Mouse (Mus musculus) midbrain, embryonic 11.5 days (tissue): Measurements from ENCODE around the gene Nsun6. TPM values are rescaled to one million over a fixed set of nuclear protein-coding genes. Genes with fewer than 3 reads are reported as not detected.

Source experiments
- ATAC-seq: fragments of 200-750 bp; cut with Nextera tagmentation; 2 replicates; pipeline ENCODE4 v1.8.0; 2017; ENCODE audit warnings: moderate TSS enrichment, moderate library complexity; ENCODE audit not compliant: low FRiP score
- DNase-seq: peaks from one replicate; pipeline ENCODE4 v3.0.0; 2015; ENCODE audit warnings: low spot score; ENCODE audit errors: missing footprints
- H3K27ac ChIP-seq: fragments of 300-500 bp; sonication (generic); 2 replicates; pipeline ENCODE4 v1.5.1; 2014; ENCODE audit warnings: low read depth, low read length
- H3K27me3 ChIP-seq: fragments of 300-500 bp; sonication (generic); 2 replicates; pipeline ENCODE4 v1.6.1; 2014; ENCODE audit warnings: mild to moderate bottlenecking, low read length, moderate library complexity, mixed read lengths; ENCODE audit not compliant: control insufficient read depth, insufficient read depth
- H3K36me3 ChIP-seq: fragments of 300-500 bp; sonication (generic); 2 replicates; pipeline ENCODE4 v1.6.1; 2014; ENCODE audit warnings: mild to moderate bottlenecking, low read length, moderate library complexity, mixed read lengths; ENCODE audit not compliant: control insufficient read depth, insufficient read depth
- H3K4me1 ChIP-seq: fragments of 300-500 bp; sonication (generic); 2 replicates; pipeline ENCODE4 v1.6.1; 2014; ENCODE audit warnings: low read length; ENCODE audit not compliant: control insufficient read depth, insufficient read depth
- H3K4me2 ChIP-seq: fragments of 300-500 bp; sonication (generic); 2 replicates; pipeline ENCODE4 v1.6.1; 2014; ENCODE audit warnings: mild to moderate bottlenecking, moderate library complexity
- H3K4me3 ChIP-seq: fragments of 300-500 bp; sonication (generic); 2 replicates; pipeline ENCODE4 v1.5.1; 2014; ENCODE audit warnings: low read depth, low read length
- H3K9ac ChIP-seq: fragments of 300-500 bp; sonication (generic); 2 replicates; pipeline ENCODE4 v1.6.1; 2014; ENCODE audit warnings: low read length
- H3K9me3 ChIP-seq: fragments of 300-500 bp; sonication (generic); 2 replicates; pipeline ENCODE4 v1.6.1; 2016; ENCODE audit warnings: low read length; ENCODE audit not compliant: control insufficient read depth
- WGBS: fragments of 180-500 bp; shearing (Covaris S2); extraction: QIAGEN DNeasy Blood & Tissue Kit; methylation state at CpG from one replicate; pipeline ENCODE4 v1.1.7; 2014; 5-methylcytosine and 5-hydroxymethylcytosine counted together
- polyA plus RNA-seq: library from polyadenylated mRNA; unstranded; fragments of >200 nt; fragmentation: Nextera tagmentation; extraction: Ambion mirVana; gene quantifications from 2 replicates; pipeline ENCODE4 v1.2.1, GENCODE M21; 2014

The Nsun6 gene
- polyA plus RNA-seq, 1 experiment from 2014 or later, result 11.4 TPM

DNA sequence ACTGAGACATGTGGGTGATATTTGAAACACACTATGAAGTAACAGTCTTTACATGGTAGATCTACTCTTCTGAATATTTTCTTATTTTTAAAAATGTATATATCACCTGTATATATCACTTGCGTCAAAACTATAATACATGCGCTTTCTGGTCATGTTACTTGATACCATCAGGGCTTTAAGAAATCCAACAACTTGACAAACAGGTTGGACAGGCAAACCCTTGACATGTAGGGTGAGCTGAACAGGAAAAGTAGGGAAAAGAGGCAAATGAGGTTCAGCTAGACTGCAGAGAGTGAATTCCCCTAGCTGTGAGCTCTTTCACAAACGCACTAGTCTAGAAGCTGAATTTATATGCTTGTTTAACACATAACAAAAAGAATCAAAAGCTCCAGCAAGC is 28.1 kb downstream of the Nsun6 start:
- Histone ChIP-seq H3K4me2 (no peak overlapping the region), H3K27ac (no peak overlapping the region), H3K27me3 (no peaks in the 10 kb centered on the region), H3K36me3 (no peaks in the 10 kb centered on the region), H3K4me1 (no peaks in the 10 kb centered on the region), H3K9ac (no peak overlapping the region), H3K9me3 (no peaks in the 10 kb centered on the region), H3K4me3 (no peak overlapping the region)
- 91% methylated on average over 3 of the region's 3 CpGs for WGBS
- ATAC-seq (no peak), DNase-seq (no peak)

DNA sequence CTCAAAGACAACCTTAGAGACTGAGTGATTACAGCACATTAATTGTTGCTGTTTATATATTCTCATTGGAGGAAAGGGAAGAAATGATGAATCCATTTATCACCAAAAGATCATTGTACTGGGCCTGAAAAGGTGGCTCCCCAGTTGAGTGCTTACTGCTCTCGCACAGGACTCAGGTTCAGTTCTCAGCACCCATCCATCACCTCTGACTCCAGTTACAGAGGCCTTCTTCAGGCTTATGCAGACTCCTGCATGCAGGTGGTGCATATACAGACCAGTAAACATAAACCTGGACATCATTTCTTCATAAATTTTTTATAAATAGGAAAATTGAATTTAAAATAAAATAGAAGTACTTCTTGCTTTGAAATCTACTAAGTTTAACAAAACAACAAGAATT is 46.8 kb downstream of the Nsun6 start:
- H3K4me1 ChIP-seq, result no peaks in the 10 kb centered on the region
- WGBS, result 96% methylated on average over 1 of the region's 1 CpGs

DNA sequence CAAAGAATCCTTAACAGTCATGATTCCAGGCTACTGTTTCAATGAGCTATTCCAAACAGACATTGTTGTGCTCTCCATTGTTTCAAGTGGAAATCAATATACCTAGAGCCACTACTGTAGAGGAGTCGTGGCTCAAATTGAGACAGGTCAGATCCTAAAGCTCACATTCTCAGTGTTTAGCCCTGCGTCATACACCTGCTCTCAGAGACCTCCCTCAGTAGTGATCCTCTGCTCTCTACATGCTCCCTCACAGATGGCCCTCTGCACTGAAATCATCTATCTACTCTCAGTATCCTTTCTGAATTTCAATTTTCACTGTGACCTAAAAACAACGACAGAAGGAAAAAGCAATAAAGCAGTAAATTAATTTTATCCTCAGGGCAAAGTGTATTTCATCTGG is 47.3 kb downstream of the Nsun6 start:
- no peak for DNase-seq
- WGBS, result 79% methylated on average over 3 of the region's 3 CpGs
- no peak overlapping the region for H3K27ac ChIP-seq
- H3K27me3 ChIP-seq, result no peaks in the 10 kb centered on the region
- no peak for ATAC-seq
- H3K4me1 ChIP-seq, result no peaks in the 10 kb centered on the region
- no peak overlapping the region for H3K9ac ChIP-seq
- no peaks in the 10 kb centered on the region for H3K9me3 ChIP-seq
- no peak overlapping the region for H3K4me2 ChIP-seq
- no peaks in the 10 kb centered on the region for H3K36me3 ChIP-seq
- no peak overlapping the region for H3K4me3 ChIP-seq

More for the DNA sequence above, 46.8 kb downstream of the Nsun6 start:
- H3K36me3 ChIP-seq, result no peaks in the 10 kb centered on the region
- no peak overlapping the region for H3K27ac ChIP-seq
- DNase-seq, result no peak
- ATAC-seq, result no peak
- no peaks in the 10 kb centered on the region for H3K27me3 ChIP-seq
- H3K9ac ChIP-seq, result no peak overlapping the region
- no peak overlapping the region for H3K4me3 ChIP-seq
- H3K9me3 ChIP-seq, result no peaks in the 10 kb centered on the region
- no peak overlapping the region for H3K4me2 ChIP-seq

DNA sequence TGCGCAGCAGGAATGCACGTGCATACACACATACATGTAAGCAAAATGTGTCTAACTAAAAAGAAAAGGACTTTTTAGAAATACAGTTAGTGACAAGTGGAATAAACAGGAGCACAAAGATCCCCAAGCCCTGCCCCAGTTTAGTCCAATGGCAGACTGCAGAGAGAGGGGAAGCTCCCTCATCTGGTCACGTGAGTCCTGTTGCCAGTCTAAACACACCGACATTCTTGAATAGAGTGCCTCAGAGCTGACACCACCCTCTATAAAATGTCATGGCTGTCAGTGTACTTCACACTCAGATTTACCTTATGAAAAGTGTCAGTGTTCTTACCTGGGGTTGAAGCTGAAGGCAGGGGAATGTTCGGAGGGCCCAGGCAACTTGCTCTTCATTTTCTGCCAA is 57.0 kb downstream of the Nsun6 start:
- H3K9ac ChIP-seq, result no peak overlapping the region
- H3K9me3 ChIP-seq, result no peaks in the 10 kb centered on the region
- ATAC-seq (no peak), DNase-seq (no peak)
- H3K4me3 ChIP-seq, result no peak overlapping the region
- no peak overlapping the region for H3K27ac ChIP-seq
- H3K36me3 ChIP-seq, result no peaks in the 10 kb centered on the region; the same call in 1 of the 2 replicates
- 92% methylated on average over 5 of the region's 5 CpGs for WGBS
- no peaks in the 10 kb centered on the region for H3K27me3 ChIP-seq
- H3K4me2 ChIP-seq, result no peak overlapping the region
- H3K4me1 ChIP-seq, result no peaks in the 10 kb centered on the region

DNA sequence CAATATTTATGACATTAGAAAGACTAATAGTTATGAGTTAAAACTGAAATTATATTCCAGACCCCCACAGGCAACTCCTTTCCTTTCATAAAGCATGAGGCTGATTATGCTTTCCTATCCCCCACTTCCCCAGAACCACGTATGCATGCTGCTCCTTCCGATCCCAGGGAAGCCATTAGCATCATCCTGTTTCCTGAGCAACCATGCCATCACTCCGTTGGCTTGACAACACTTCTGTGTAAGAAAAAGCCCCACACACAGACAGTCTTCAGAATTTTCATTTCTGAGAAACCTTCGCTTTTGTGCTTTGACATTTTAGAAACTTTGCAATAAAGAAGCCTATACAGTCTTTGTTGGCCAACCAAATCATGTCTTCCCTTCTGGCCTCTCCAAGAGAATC is 58.8 kb downstream of the Nsun6 start:
- H3K9me3 ChIP-seq, result no peaks in the 10 kb centered on the region
- ATAC-seq (no peak), DNase-seq (no peak)
- H3K4me1 ChIP-seq, result no peaks in the 10 kb centered on the region
- H3K36me3 ChIP-seq, result no peaks in the 10 kb centered on the region; the same call in 1 of the 2 replicates
- H3K27ac ChIP-seq, result no peak overlapping the region
- no peak overlapping the region for H3K9ac ChIP-seq
- 84% methylated on average over 4 of the region's 4 CpGs for WGBS
- H3K27me3 ChIP-seq, result no peaks in the 10 kb centered on the region
- H3K4me3 ChIP-seq, result no peak overlapping the region
- no peak overlapping the region for H3K4me2 ChIP-seq

DNA sequence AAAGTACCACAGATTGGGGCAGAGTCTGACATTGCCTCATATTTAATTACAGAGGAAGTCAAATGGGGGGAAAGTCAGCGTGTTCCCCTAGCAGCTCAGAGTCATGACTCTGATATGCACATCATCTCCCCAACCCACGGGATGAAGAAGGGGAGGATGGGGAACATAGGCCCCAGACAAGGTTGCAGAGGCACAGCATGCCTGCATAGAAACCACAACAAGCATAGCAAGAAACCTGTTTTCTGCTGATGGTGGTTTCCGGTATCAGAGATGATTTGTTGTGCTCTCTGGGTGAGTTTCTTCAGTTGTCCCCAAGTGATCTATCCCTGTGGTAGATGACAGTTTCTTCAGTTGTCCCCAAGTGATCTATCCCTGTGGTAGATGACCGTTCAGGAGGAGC is 62.3 kb downstream of the Nsun6 start:
- H3K9me3 ChIP-seq, result no peaks in the 10 kb centered on the region
- H3K9ac ChIP-seq, result no peak overlapping the region
- H3K27ac ChIP-seq, result no peak overlapping the region
- no peak overlapping the region for H3K4me2 ChIP-seq
- DNase-seq (no peak), ATAC-seq (no peak)
- 88% methylated on average over 4 of the region's 4 CpGs for WGBS
- H3K27me3 ChIP-seq, result no peaks in the 10 kb centered on the region
- no peak overlapping the region for H3K4me3 ChIP-seq
- H3K36me3 ChIP-seq, result no peaks in the 10 kb centered on the region
- no peaks in the 10 kb centered on the region for H3K4me1 ChIP-seq

DNA sequence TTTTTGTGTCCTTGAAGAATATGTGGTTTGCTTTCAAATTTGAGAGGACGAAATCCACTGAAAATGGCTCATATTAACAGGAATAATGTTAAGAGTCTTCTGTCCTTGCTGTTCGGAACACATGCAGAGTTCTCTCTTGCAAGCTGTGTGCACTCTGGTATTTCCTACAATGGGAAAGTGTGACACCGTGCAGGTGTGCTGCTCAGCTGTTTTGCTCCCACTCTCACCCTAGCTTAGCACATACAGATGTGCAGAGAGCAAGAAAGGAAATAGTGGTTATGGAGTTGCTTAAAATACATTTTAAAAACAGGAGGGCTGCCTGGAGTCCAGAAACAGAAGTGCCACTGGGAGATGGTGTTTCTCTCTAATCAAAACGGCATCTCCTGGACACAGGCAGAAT is 65.5 kb downstream of the Nsun6 start:
- Histone ChIP-seq H3K4me3 (no peak overlapping the region), H3K4me2 (no peak overlapping the region), H3K9me3 (no peaks in the 10 kb centered on the region), H3K9ac (no peak overlapping the region), H3K27ac (no peak overlapping the region), H3K36me3 (no peaks in the 10 kb centered on the region), H3K4me1 (no peaks in the 10 kb centered on the region), H3K27me3 (no peaks in the 10 kb centered on the region)
- ATAC-seq (no peak), DNase-seq (no peak)
- 91% methylated on average over 4 of the region's 4 CpGs for whole genome bisulfite sequencing

DNA sequence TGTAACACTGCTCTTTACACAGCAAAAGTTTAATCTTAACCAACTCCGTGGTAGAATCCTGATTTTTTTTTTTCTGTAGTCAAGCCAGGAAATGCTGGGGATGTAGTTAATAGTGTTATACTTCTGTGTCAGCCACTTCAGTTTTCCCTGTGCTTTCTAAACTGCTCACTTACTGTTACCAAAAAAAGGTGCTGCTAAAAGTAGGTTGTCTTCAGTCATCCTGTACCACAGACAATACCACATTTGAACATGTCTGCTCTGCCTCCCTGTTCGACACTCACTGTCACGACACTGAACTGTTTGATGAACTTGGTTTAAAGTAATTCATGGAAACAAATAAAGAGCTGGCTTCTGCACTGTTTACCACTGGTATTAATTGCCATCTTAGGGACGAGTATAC is 66.4 kb downstream of the Nsun6 start:
- Histone ChIP-seq H3K9me3 (no peaks in the 10 kb centered on the region), H3K4me1 (no peaks in the 10 kb centered on the region), H3K9ac (no peak overlapping the region), H3K27me3 (no peaks in the 10 kb centered on the region), H3K27ac (no peak overlapping the region), H3K4me3 (no peak overlapping the region), H3K4me2 (no peak overlapping the region), H3K36me3 (no peaks in the 10 kb centered on the region)
- DNase-seq, result no peak
- ATAC-seq, result no peak
- 90% methylated on average over 4 of the region's 4 CpGs for WGBS

DNA sequence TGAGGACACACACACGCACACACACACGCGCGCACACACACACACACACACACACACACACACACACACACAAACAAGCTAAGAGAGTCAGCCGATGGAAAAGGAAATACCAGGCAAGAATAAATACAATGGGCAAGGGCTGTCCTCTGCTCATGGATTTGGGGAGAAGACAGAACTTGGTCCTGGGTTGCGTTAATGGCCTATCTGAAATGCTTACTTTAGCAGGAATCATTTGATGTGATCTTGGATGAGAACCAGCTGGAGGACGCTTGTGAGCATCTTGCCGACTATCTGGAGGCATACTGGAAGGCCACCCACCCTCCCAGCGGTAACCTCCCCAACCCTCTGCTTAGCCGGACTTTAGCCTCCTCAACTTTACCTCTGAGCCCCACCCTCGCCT is 70.8 kb downstream of the Nsun6 start:
- H3K4me2 ChIP-seq, result no peak overlapping the region
- no peaks in the 10 kb centered on the region for H3K4me1 ChIP-seq
- H3K9ac ChIP-seq, result no peak overlapping the region
- no peak overlapping the region for H3K27ac ChIP-seq
- H3K36me3 ChIP-seq, result no peaks in the 10 kb centered on the region
- H3K27me3 ChIP-seq, result no peaks in the 10 kb centered on the region
- H3K9me3 ChIP-seq, result no peaks in the 10 kb centered on the region
- no peak overlapping the region for H3K4me3 ChIP-seq
- ATAC-seq (no peak), DNase-seq (no peak)
- WGBS, result 90% methylated on average over 11 of the region's 11 CpGs

DNA sequence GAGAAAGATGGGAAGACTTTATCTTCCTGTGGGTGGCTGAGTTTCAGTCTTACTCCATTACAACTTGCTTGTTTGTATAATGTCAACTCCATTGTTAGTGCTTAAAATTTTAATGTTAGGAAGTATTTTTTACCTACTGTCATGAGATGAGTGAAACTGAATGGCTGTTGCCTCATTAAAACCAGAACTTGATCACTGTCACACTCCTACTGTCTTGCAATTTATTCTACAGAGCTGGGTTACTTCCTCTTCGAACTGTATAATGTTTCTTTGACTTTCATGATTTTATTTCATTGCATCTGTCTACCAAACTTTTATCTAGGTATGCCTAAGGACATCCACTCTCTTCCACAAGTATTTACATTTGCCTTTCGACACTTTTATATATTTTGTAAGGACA is 93.4 kb downstream of the Nsun6 start:
- no peak overlapping the region for H3K27ac ChIP-seq
- H3K36me3 ChIP-seq, result no peaks in the 10 kb centered on the region
- H3K4me2 ChIP-seq, result no peak overlapping the region
- H3K9ac ChIP-seq, result no peak overlapping the region
- 88% methylated on average over 2 of the region's 2 CpGs for WGBS
- H3K4me3 ChIP-seq, result no peak overlapping the region
- DNase-seq (no peak), ATAC-seq (no peak)
- H3K9me3 ChIP-seq, result no peaks in the 10 kb centered on the region
- H3K27me3 ChIP-seq, result no peaks in the 10 kb centered on the region
- no peaks in the 10 kb centered on the region for H3K4me1 ChIP-seq
